Mouse (Mus musculus): ENCODE measurements around the gene Nynrin. TPM values are rescaled to one million over a fixed set of nuclear protein-coding genes. Genes with fewer than 3 reads are reported as not detected.
A peak's percentile ranks its signal among the peaks of the same experiment; 100 is the strongest.

Nynrin gene
- polyA plus RNA-seq, 1 experiment: 1.4 TPM

GRCm38 (mm10) chr14:55884713-55885113 is 30.9 kb downstream of the Nynrin start, which contains the start of gene Khnyn:
Khnyn (plus strand) TSS chr14:55884947.
- H3K36me3 ChIP-seq (replicated peaks; ENCODE audit: low read length): peaks cover 41% of the 10 kb centered on the region
- H3K27me3 ChIP-seq (replicated peaks): no peaks in the 10 kb centered on the region
- H3K4me1 ChIP-seq: peaks cover 90% of the 10 kb centered on the region
- H3K9me3 ChIP-seq: no peaks in the 10 kb centered on the region
- no peak for TF ChIP-seq FLI1 (IDR thresholded peaks at IDR 0.05; ENCODE audit: low read length)
- H3K4me3 ChIP-seq (replicated peaks): peak within 1 kb of the TSS; percentile 94

DNA sequence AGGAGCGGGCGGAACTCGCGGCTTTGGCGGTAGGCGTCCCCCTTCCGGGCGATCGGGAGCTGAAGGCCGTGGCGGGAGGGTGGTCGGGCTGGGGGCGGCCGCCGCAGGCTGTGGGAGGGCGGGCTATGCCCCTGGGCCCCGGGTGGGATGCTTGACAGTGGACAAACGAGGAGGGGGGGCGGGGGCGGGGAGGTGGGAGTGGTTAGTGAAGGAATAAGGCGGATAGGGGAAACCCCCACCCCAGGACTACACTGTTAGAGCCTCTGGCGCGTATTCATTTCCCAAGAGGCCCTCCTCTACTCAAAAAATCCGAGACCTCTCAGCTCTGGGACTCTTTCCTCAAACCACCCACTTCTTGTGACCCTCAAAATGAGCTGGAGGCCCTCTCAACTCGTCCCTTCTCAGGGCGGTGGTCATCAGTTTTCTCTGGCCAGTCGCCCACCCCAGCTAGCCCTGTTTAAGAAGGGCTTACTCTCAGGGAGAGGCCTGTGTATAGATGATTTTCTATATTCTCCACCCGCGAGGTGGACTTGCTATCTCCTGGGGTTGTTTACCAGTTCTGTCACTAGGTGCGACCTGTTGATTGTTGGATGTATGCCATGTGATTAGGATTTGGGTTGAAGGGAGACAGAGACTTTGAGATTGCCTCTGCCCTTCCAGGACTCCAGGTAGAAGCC is 31.4 kb downstream of the Nynrin start:
- Histone ChIP-seq H3K4me3 (replicated peaks) (peak overlapping the region; percentile 94), H3K4me1 (peaks cover 90% of the 10 kb centered on the region), H3K27me3 (replicated peaks) (no peaks in the 10 kb centered on the region), H3K9me3 (no peaks in the 10 kb centered on the region), H3K36me3 (replicated peaks; ENCODE audit: low read length) (peaks cover 47% of the 10 kb centered on the region)
- no peak for TF ChIP-seq FLI1 (IDR thresholded peaks at IDR 0.05; ENCODE audit: low read length)
- no peak for TF ChIP-seq GATA1 (IDR thresholded peaks at IDR 0.05; ENCODE audit: borderline replicate concordance, low read length)

- Histone ChIP-seq H3K27me3 (replicated peaks) (no peaks in the 10 kb centered on the region), H3K4me3 (replicated peaks) (peak overlapping the region; percentile 94), H3K4me1 (peaks cover 90% of the 10 kb centered on the region), H3K9me3 (no peaks in the 10 kb centered on the region), H3K36me3 (replicated peaks; ENCODE audit: low read length) (peaks cover 52% of the 10 kb centered on the region)
- no peak for TF ChIP-seq GATA1 (IDR thresholded peaks at IDR 0.05; ENCODE audit: borderline replicate concordance, low read length)
- no peak for TF ChIP-seq FLI1 (IDR thresholded peaks at IDR 0.05; ENCODE audit: low read length)
These were observed 32.0 kb downstream of the Nynrin start for GRCm38 (mm10) chr14:55885791-55886271.

DNA sequence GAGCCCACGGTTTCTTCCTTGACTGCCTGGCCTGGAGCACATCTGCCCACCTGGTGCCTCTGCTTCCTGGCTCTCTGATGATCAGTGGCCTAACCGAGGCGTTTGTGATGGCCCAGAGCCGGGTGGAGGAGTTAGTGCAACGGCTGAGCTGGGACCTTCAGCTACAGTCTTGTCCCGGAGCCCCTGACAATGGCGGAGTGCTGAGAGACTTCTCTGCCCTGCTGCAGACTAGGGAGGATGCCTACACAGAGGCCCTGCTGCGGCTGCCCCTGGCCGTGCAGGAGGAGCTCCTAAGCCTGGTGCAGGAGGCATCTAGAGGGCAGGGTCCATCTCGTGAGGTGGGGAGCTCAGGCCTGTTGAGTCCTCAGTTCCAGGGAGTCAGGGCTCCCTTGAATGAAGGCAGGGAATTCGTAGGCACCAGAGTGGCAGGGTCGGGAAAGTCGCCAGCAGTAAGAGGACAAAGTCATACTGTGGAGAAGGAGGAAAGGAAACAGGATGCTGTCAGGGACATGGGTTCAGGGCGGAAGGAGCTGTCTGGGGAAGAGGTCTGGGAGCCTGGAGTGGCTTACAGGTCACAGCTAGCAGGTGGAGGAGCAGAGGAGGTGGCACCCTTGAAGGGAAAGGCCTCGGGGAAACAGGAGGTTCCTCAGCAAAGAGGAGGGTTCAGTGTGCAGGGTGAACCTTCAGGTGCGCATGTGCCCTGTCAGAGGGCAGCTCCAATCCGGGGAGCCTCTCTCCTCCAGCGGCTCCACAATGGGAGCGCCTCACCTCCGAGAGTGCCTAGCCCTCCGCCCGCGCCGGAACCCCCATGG is 33.0 kb downstream of the Nynrin start:
- peaks cover 88% of the 10 kb centered on the region for H3K4me1 ChIP-seq
- H3K27me3 ChIP-seq (replicated peaks): no peaks in the 10 kb centered on the region
- no peak for TF ChIP-seq GATA1 (IDR thresholded peaks at IDR 0.05; ENCODE audit: borderline replicate concordance, low read length)
- no peak for TF ChIP-seq FLI1 (IDR thresholded peaks at IDR 0.05; ENCODE audit: low read length)
- no peaks in the 10 kb centered on the region for H3K9me3 ChIP-seq
- H3K36me3 ChIP-seq (replicated peaks; ENCODE audit: low read length): peaks cover 62% of the 10 kb centered on the region
- H3K4me3 ChIP-seq (replicated peaks): peak overlapping the region; percentile 94

- no peaks in the 10 kb centered on the region for H3K9me3 ChIP-seq
- H3K27me3 ChIP-seq (replicated peaks): no peaks in the 10 kb centered on the region
- TF ChIP-seq FLI1 (IDR thresholded peaks at IDR 0.05; ENCODE audit: low read length) (no peak), GATA1 (IDR thresholded peaks at IDR 0.05; ENCODE audit: borderline replicate concordance, low read length) (no peak)
- peaks cover 40% of the 10 kb centered on the region for H3K4me1 ChIP-seq
- H3K4me3 ChIP-seq (replicated peaks): no peak overlapping the region
- peaks cover 70% of the 10 kb centered on the region for H3K36me3 ChIP-seq (replicated peaks; ENCODE audit: low read length)
These were observed 43.9 kb downstream of the Nynrin start for GRCm38 (mm10) chr14:55897671-55898070.

DNA sequence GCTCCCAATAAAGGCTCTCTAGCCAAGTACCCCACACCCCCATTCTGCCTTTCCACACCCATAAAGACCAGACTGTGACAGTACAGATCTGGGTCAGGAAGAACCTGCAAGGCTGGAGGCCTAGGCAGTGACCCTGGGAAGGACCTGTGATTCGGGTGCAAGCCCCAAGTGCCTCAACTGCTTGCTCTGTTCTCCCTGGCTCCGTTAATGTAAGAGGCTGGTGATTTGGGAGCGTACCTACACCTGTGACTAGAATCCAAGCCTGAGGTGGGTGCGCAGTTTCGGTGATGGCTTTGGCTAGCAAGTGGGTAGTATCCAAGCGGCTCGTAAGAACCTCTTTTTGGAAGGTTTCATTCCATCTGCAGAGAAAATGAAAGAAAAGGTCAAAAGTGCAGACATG is 45.1 kb downstream of the Nynrin start:
- peaks cover 57% of the 10 kb centered on the region for H3K36me3 ChIP-seq (replicated peaks; ENCODE audit: low read length)
- TF ChIP-seq FLI1 (IDR thresholded peaks at IDR 0.05; ENCODE audit: low read length) (no peak), GATA1 (IDR thresholded peaks at IDR 0.05; ENCODE audit: borderline replicate concordance, low read length) (no peak)
- H3K9me3 ChIP-seq: no peaks in the 10 kb centered on the region

DNA sequence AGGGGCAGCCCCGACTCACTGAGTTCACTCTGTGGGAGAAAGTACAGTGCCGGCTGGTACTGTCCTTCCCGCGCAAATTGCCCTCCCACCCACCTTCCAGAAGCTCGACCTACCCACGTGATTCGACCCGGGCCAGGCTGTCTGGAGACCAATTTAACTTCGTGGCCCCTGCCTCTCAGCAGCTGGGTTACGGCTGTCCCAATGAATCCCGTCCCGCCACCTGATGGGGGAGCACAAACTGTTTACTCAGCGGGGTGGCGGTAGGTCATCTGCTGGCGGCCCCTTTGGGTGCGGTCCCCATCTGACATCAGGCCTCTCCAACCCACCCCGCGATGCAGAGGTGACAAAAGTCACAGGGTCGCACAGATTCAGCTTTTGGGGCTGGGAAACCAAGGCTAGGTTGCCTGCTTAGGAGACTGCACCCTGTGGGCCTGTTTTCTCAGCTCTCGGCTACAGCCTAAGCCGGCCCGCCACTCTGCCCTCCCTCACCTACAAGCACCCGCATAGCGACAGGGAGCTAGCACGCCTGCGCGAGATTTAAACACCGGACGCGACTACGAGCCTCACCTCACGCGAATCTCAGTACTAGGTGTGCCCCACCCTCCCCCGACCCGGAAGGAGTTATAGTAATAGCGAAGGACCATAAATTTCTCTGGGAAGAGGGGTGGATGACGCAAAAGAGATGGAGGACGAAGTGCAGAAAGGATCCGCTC is 46.0 kb downstream of the Nynrin start, which contains the start of gene Sdr39u1:
TSS of gene Sdr39u1 (minus strand) at position 593 of the 713 bp plus-strand sequence.
- no peak for TF ChIP-seq GATA1 (IDR thresholded peaks at IDR 0.05; ENCODE audit: borderline replicate concordance, low read length)
- no peak for TF ChIP-seq FLI1 (IDR thresholded peaks at IDR 0.05; ENCODE audit: low read length)
- Histone ChIP-seq H3K4me1 (peaks cover 36% of the 10 kb centered on the region), H3K4me3 (replicated peaks) (peak within 1 kb of the TSS; percentile 91), H3K9me3 (no peaks in the 10 kb centered on the region), H3K36me3 (replicated peaks; ENCODE audit: low read length) (peaks cover 48% of the 10 kb centered on the region), H3K27me3 (replicated peaks) (no peaks in the 10 kb centered on the region)

More for the DNA sequence above, 45.1 kb downstream of the Nynrin start:
- Histone ChIP-seq H3K27me3 (replicated peaks) (no peaks in the 10 kb centered on the region), H3K4me1 (peaks cover 40% of the 10 kb centered on the region), H3K4me3 (replicated peaks) (no peak overlapping the region)

- no peaks in the 10 kb centered on the region for H3K9me3 ChIP-seq
- peaks cover 43% of the 10 kb centered on the region for H3K36me3 ChIP-seq (replicated peaks; ENCODE audit: low read length)
- no peaks in the 10 kb centered on the region for H3K27me3 ChIP-seq (replicated peaks)
- TF ChIP-seq GATA1 (IDR thresholded peaks at IDR 0.05; ENCODE audit: borderline replicate concordance, low read length): no peak
- no peak for TF ChIP-seq FLI1 (IDR thresholded peaks at IDR 0.05; ENCODE audit: low read length)
- H3K4me1 ChIP-seq: peaks cover 34% of the 10 kb centered on the region
- H3K4me3 ChIP-seq (replicated peaks): peak overlapping the region; percentile 91
These were observed 46.6 kb downstream of the Nynrin start for GRCm38 (mm10) chr14:55900414-55900755.

DNA sequence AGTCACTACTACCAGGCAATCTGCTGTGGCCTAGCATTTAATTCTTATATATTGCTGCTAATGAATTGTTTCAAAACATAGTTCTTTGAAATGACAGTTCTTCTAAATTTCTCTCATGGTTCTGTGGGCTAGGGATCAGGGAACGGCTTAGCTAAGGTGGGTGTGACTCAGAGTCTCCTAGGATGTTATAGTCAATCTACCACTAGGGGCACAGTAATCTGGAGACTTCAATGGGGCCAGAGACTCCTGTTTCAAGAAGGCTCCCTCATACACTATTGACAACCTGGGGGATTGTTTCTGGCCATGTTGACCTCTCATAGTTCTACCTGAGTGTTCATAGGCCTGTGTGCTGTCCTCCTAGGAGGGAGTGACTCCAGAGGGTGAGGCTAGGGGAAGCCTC is 51.7 kb downstream of the Nynrin start:
- Histone ChIP-seq H3K9me3 (no peaks in the 10 kb centered on the region), H3K27me3 (replicated peaks) (peaks cover 5% of the 10 kb centered on the region), H3K4me1 (peaks cover 21% of the 10 kb centered on the region), H3K4me3 (replicated peaks) (no peak overlapping the region), H3K36me3 (replicated peaks; ENCODE audit: low read length) (no peaks in the 10 kb centered on the region)
- TF ChIP-seq FLI1 (IDR thresholded peaks at IDR 0.05; ENCODE audit: low read length): no peak
- TF ChIP-seq GATA1 (IDR thresholded peaks at IDR 0.05; ENCODE audit: borderline replicate concordance, low read length): no peak

All from megakaryocyte, embryonic 14.5 days (primary cell).